Mouse (Mus musculus): ENCODE results near the gene Arl5c.
A peak's percentile ranks its signal among the peaks of the same experiment; 100 is the strongest.

Gene Arl5c

GRCm38 (mm10) chr11:97995564-97996288 is at the start of gene Arl5c:
Arl5c (minus strand) TSS chr11:97996181.
- DNase-seq = no peak

GRCm38 (mm10) chr11:98045596-98045995 is 49.6 kb upstream of the Arl5c start:
- no peak for DNase-seq

- DNase-seq = peak in 1 of 2 experiments; percentile 47
Measured at GRCm38 (mm10) chr11:98044074-98044473, 48.1 kb upstream of the Arl5c start.

GRCm38 (mm10) chr11:98042741-98043140 is 46.8 kb upstream of the Arl5c start:
- DNase-seq = no peak

- no peak for DNase-seq
Measured at GRCm38 (mm10) chr11:98040975-98041374, 45.0 kb upstream of the Arl5c start.

- DNase-seq = peak; percentile 34 to 41
Measured at GRCm38 (mm10) chr11:98037871-98038270, 41.9 kb upstream of the Arl5c start.

GRCm38 (mm10) chr11:98035977-98036377 is 40.0 kb upstream of the Arl5c start:
- DNase-seq = peak; percentile 67 to 71

- DNase-seq = no peak
Measured at GRCm38 (mm10) chr11:98034840-98035239, 38.9 kb upstream of the Arl5c start.

- no peak for DNase-seq
Measured at GRCm38 (mm10) chr11:98034061-98034460, 38.1 kb upstream of the Arl5c start.

GRCm38 (mm10) chr11:98031443-98031770 is 35.4 kb upstream of the Arl5c start:
- DNase-seq = peak; percentile 83 to 88

GRCm38 (mm10) chr11:98030701-98031442 is 34.9 kb upstream of the Arl5c start:
- no peak for DNase-seq

- DNase-seq = no peak
Measured at GRCm38 (mm10) chr11:98027785-98028184, 31.8 kb upstream of the Arl5c start.

- no peak for DNase-seq
Measured at GRCm38 (mm10) chr11:98027297-98027688, 31.3 kb upstream of the Arl5c start.

GRCm38 (mm10) chr11:98026570-98027296 is 30.8 kb upstream of the Arl5c start, which contains the start of gene Rpl19:
Rpl19 (plus strand) TSS chr11:98026710.
- DNase-seq = peak; percentile 94 to 95

- no peak for DNase-seq
Measured at GRCm38 (mm10) chr11:98026248-98026569, 30.2 kb upstream of the Arl5c start.

GRCm38 (mm10) chr11:98024516-98024915 is 28.5 kb upstream of the Arl5c start:
- no peak for DNase-seq

- DNase-seq = peak; percentile 51 to 67
Measured at GRCm38 (mm10) chr11:98022555-98023371, 26.8 kb upstream of the Arl5c start, which contains the start of gene Cacnb1. Cacnb1 (minus strand) TSS chr11:98023034.

- no peak for DNase-seq
Measured at GRCm38 (mm10) chr11:98022253-98022554, 26.2 kb upstream of the Arl5c start.

- DNase-seq = peak; percentile 40 to 52
Measured at GRCm38 (mm10) chr11:98021565-98022252, 25.7 kb upstream of the Arl5c start.

GRCm38 (mm10) chr11:98021118-98021517 is 25.1 kb upstream of the Arl5c start:
- DNase-seq = no peak

GRCm38 (mm10) chr11:98020710-98021109 is 24.7 kb upstream of the Arl5c start:
- DNase-seq = no peak

GRCm38 (mm10) chr11:98019883-98020610 is 24.1 kb upstream of the Arl5c start:
- no peak for DNase-seq

Measured in cerebellum, postnatal 36 days (tissue).